Comparison of ENCODE assay signal across 15 mouse cellular contexts in genomic region chr2:85012679-85013078, GRCm38 (mm10). TPM values are rescaled to one million over a fixed set of nuclear protein-coding genes. Genes with fewer than 3 reads are reported as not detected.
DNase-seq lines count a peak whose midpoint lies in the region; ATAC-seq and TF ChIP-seq lines count a peak whose summit lies in the region.
"Had no signal": no experiment of that assay in that cellular context is flagged by ENCODE, and none has a peak within 500 bp of the region (broad histone marks: within the 10 kb centered on the region; RNA-seq: fewer than 3 reads in every experiment).

No protein-coding gene starts in this region.

- no peak overlapping the region for H3K4me3 ChIP-seq in kidney, embryonic 14.5 days (ENCODE audit: low read length)
- peak overlapping the region; percentile 17 for H3K4me3 ChIP-seq in bone marrow, adult 2 months (replicated peaks; ENCODE audit: control insufficient read depth, low read depth, low read length)
- peak overlapping the region; percentile 46 for H3K4me3 ChIP-seq in liver, embryonic 15.5 days (replicated peaks)
- H3K4me3 ChIP-seq in hindbrain, embryonic 12.5 days, result no peak overlapping the region
- H3K4me3 ChIP-seq: midbrain, embryonic 15.5 days had no signal

- no peak overlapping the region for H3K4me2 ChIP-seq in kidney, embryonic 14.5 days (replicated peaks; ENCODE audit: low read depth, low read length)
- H3K4me2 ChIP-seq in liver, embryonic 15.5 days, result peak overlapping the region; percentile 75
- H3K4me2 ChIP-seq in hindbrain, embryonic 12.5 days (replicated peaks), result no peak overlapping the region
- H3K4me2 ChIP-seq: midbrain, embryonic 15.5 days had no signal

- TF ChIP-seq POLR2A in bone marrow, adult 2 months (IDR thresholded peaks at IDR 0.05; ENCODE audit: borderline replicate concordance, control insufficient read depth, low read depth, low read length), result no peak

- TF ChIP-seq CTCF in bone marrow, adult 2 months (IDR thresholded peaks at IDR 0.05; ENCODE audit: control insufficient read depth, insufficient read depth, low read length), result no peak

- no peak overlapping the region for H3K27ac ChIP-seq in kidney, embryonic 14.5 days (ENCODE audit: low read depth, low read length)
- H3K27ac ChIP-seq in bone marrow, adult 2 months (ENCODE audit: control insufficient read depth, insufficient read depth, low read depth, low read length, poor library complexity), result peak overlapping the region; percentile 84
- H3K27ac ChIP-seq in liver, embryonic 15.5 days (replicated peaks), result peak overlapping the region; percentile 97
- no peak overlapping the region for H3K27ac ChIP-seq in hindbrain, embryonic 12.5 days
- H3K27ac ChIP-seq: midbrain, embryonic 15.5 days had no signal

- ATAC-seq in kidney, embryonic 14.5 days (ENCODE audit: low FRiP score, low TSS enrichment), result 0 out of 2 replicates have a peak, but pooled peaks have one; percentile 7
- ATAC-seq in liver, embryonic 15.5 days (ENCODE audit: insufficient read depth), result peak; percentile 74
- ATAC-seq in hindbrain, embryonic 12.5 days (ENCODE audit: low FRiP score), result no peak
- ATAC-seq: inflammation-experienced regulatory T-cells, adult 6 months; midbrain, embryonic 15.5 days had no signal

- no peaks in the 10 kb centered on the region for H3K9me3 ChIP-seq in kidney, embryonic 14.5 days (ENCODE audit: control insufficient read depth, low read length)
- no peaks in the 10 kb centered on the region for H3K9me3 ChIP-seq in liver, embryonic 15.5 days (replicated peaks)
- H3K9me3 ChIP-seq in hindbrain, embryonic 12.5 days (replicated peaks), result no peaks in the 10 kb centered on the region
- H3K9me3 ChIP-seq: midbrain, embryonic 15.5 days had no signal

- no peaks in the 10 kb centered on the region for H3K27me3 ChIP-seq in kidney, embryonic 14.5 days (ENCODE audit: control insufficient read depth, insufficient read depth, low read length)
- peaks cover 5% of the 10 kb centered on the region; the same call in 1 of the 2 replicates for H3K27me3 ChIP-seq in liver, embryonic 15.5 days
- no peaks in the 10 kb centered on the region for H3K27me3 ChIP-seq in hindbrain, embryonic 12.5 days
- H3K27me3 ChIP-seq: midbrain, embryonic 15.5 days had no signal

- DNase-seq in kidney, adult 8-10 months, result no peak
- DNase-seq in brain, embryonic 18.5 days (ENCODE audit: low read depth, low spot score), result peak; percentile 34
- DNase-seq in gastrocnemius, postnatal 4 days (ENCODE audit: low spot score in 2 of 2), result no peak
- DNase-seq: cerebellum, postnatal 36 days; gastrocnemius, postnatal 36 days had no signal

- H3K4me1 ChIP-seq in kidney, embryonic 14.5 days (ENCODE audit: control insufficient read depth, insufficient read depth, low read length), result peaks cover 3% of the 10 kb centered on the region; the same call in 1 of the 2 replicates
- H3K4me1 ChIP-seq in bone marrow, adult 2 months (ENCODE audit: control insufficient read depth, insufficient read depth, low read length), result no peaks in the 10 kb centered on the region; the same call in none of the 2 replicates
- H3K4me1 ChIP-seq in liver, embryonic 15.5 days (replicated peaks), result peaks cover 72% of the 10 kb centered on the region
- H3K4me1 ChIP-seq in hindbrain, embryonic 12.5 days, result no peaks in the 10 kb centered on the region
- H3K4me1 ChIP-seq: midbrain, embryonic 15.5 days had no signal

- no peak overlapping the region for H3K9ac ChIP-seq in kidney, embryonic 14.5 days (ENCODE audit: low read depth, low read length)
- peak overlapping the region; percentile 61 for H3K9ac ChIP-seq in liver, embryonic 15.5 days
- H3K9ac ChIP-seq in hindbrain, embryonic 12.5 days, result no peak overlapping the region
- H3K9ac ChIP-seq: midbrain, embryonic 15.5 days had no signal

- H3K36me3 ChIP-seq in kidney, embryonic 14.5 days (ENCODE audit: control insufficient read depth, insufficient read depth, low read length), result no peaks in the 10 kb centered on the region
- H3K36me3 ChIP-seq in liver, embryonic 15.5 days (replicated peaks), result no peaks in the 10 kb centered on the region
- no peaks in the 10 kb centered on the region for H3K36me3 ChIP-seq in hindbrain, embryonic 12.5 days
- H3K36me3 ChIP-seq: midbrain, embryonic 15.5 days had no signal

- WGBS in kidney, embryonic 14.5 days, result 81% methylated on average over 14 of the region's 14 CpGs
- WGBS in bone marrow, adult 2 months, result 48% methylated on average over 14 of the region's 14 CpGs
- 24% methylated on average over 14 of the region's 14 CpGs for WGBS in liver, embryonic 15.5 days (ENCODE audit: insufficient replicate concordance)
- WGBS in hindbrain, embryonic 12.5 days, result 87% methylated on average over 14 of the region's 14 CpGs

RNA-seq across cellular contexts. Expression of gene Ssrp1, which starts 24.4 kb away (rescaled TPM):
- polyA plus RNA-seq in kidney, embryonic 14.5 days (2014; fragmentation: Nextera tagmentation; extraction: Ambion mirVana), result 260 and 334 TPM in 2 replicates
- polyA plus RNA-seq in bone marrow, adult 2 months (2011; ENCODE audit: insufficient read depth, insufficient read length, low replicate concordance, missing spikeins), result 140 and 170 TPM in 2 replicates
- polyA plus RNA-seq in liver, embryonic 15.5 days (2015; fragmentation: Nextera tagmentation; extraction: Ambion mirVana), result 145 and 148 TPM in 2 replicates
- 239 and 240 TPM in 2 replicates for polyA plus RNA-seq in hindbrain, embryonic 12.5 days (2016; fragmentation: Nextera tagmentation; extraction: Ambion mirVana)
- 100 to 1,000 TPM in 1 of 2 experiments, 10 to 100 TPM in 1; 98.2 to 105 TPM for total RNA-seq in gastrocnemius, postnatal 4 days (2021)

RNA-seq across cellular contexts. Expression of gene P2rx3, which starts 24.6 kb away (rescaled TPM):
- 0.53 and 0.86 TPM in 2 replicates for polyA plus RNA-seq in kidney, embryonic 14.5 days (2014; fragmentation: Nextera tagmentation; extraction: Ambion mirVana)
- 1.2 and 3.8 TPM in 2 replicates for polyA plus RNA-seq in bone marrow, adult 2 months (2011; ENCODE audit: insufficient read depth, insufficient read length, low replicate concordance, missing spikeins)
- 0.25 and 0.30 TPM in 2 replicates for polyA plus RNA-seq in liver, embryonic 15.5 days (2015; fragmentation: Nextera tagmentation; extraction: Ambion mirVana)
- polyA plus RNA-seq in hindbrain, embryonic 12.5 days (2016; fragmentation: Nextera tagmentation; extraction: Ambion mirVana), result 18.1 and 23.7 TPM in 2 replicates
- under 1 TPM; 0.60 to 0.91 TPM for total RNA-seq in gastrocnemius, postnatal 4 days (2021)
- total RNA-seq: neutrophil, adult 5-6 weeks had no signal

RNA-seq across cellular contexts. Expression of gene Prg3, which starts 24.7 kb away (rescaled TPM):
- not detected in 2 replicates for polyA plus RNA-seq in kidney, embryonic 14.5 days (2014; fragmentation: Nextera tagmentation; extraction: Ambion mirVana)
- polyA plus RNA-seq in bone marrow, adult 2 months (2011; ENCODE audit: insufficient read depth, insufficient read length, low replicate concordance, missing spikeins), result 10.6 and 22.8 TPM in 2 replicates
- polyA plus RNA-seq in liver, embryonic 15.5 days (2015; fragmentation: Nextera tagmentation; extraction: Ambion mirVana), result 1.8 and 6.4 TPM in 2 replicates
- not detected in 2 replicates for polyA plus RNA-seq in hindbrain, embryonic 12.5 days (2016; fragmentation: Nextera tagmentation; extraction: Ambion mirVana)
- not detected for total RNA-seq in gastrocnemius, postnatal 4 days (2021)
- total RNA-seq: gastrocnemius, postnatal 36 days; left cerebral cortex, postnatal 10 days; neutrophil, adult 5-6 weeks had no signal
- polyA plus RNA-seq: inflammation-experienced regulatory T-cells, adult 6 months; large intestine, adult 2 months; lung, embryonic 16.5 days; midbrain, embryonic 15.5 days had no signal

RNA-seq across cellular contexts. Expression of gene Prg2, which starts 32.4 kb away (rescaled TPM):
- polyA plus RNA-seq in kidney, embryonic 14.5 days (2014; fragmentation: Nextera tagmentation; extraction: Ambion mirVana), result not detected in 2 replicates
- 248 and 464 TPM in 2 replicates for polyA plus RNA-seq in bone marrow, adult 2 months (2011; ENCODE audit: insufficient read depth, insufficient read length, low replicate concordance, missing spikeins)
- polyA plus RNA-seq in liver, embryonic 15.5 days (2015; fragmentation: Nextera tagmentation; extraction: Ambion mirVana), result 26.7 and 68.4 TPM in 2 replicates
- 0.26 TPM in 1 of 2 replicates, not detected in the other for polyA plus RNA-seq in hindbrain, embryonic 12.5 days (2016; fragmentation: Nextera tagmentation; extraction: Ambion mirVana)
- not detected for total RNA-seq in gastrocnemius, postnatal 4 days (2021)
- total RNA-seq: gastrocnemius, postnatal 36 days; left cerebral cortex, postnatal 10 days had no signal
- polyA plus RNA-seq: lung, embryonic 16.5 days had no signal

RNA-seq across cellular contexts. Expression of gene Tnks1bp1, which starts 35.1 kb away (rescaled TPM):
- polyA plus RNA-seq in kidney, embryonic 14.5 days (2014; fragmentation: Nextera tagmentation; extraction: Ambion mirVana), result 8.1 and 10.1 TPM in 2 replicates
- polyA plus RNA-seq in bone marrow, adult 2 months (2011; ENCODE audit: insufficient read depth, insufficient read length, low replicate concordance, missing spikeins), result 5.0 and 8.0 TPM in 2 replicates
- 4.8 and 5.1 TPM in 2 replicates for polyA plus RNA-seq in liver, embryonic 15.5 days (2015; fragmentation: Nextera tagmentation; extraction: Ambion mirVana)
- polyA plus RNA-seq in hindbrain, embryonic 12.5 days (2016; fragmentation: Nextera tagmentation; extraction: Ambion mirVana), result 42.2 and 46.7 TPM in 2 replicates
- 10 to 100 TPM; 89.8 to 92.6 TPM for total RNA-seq in gastrocnemius, postnatal 4 days (2021)

Comparison
In these comparisons a context has a peak if more than half of its experiments do, and no peak if none do; other contexts are left out.
1. H3K27ac ChIP-seq: peak in bone marrow, adult 2 months (single experiment) and liver, embryonic 15.5 days (single experiment); none in kidney, embryonic 14.5 days (single experiment) and hindbrain, embryonic 12.5 days (single experiment).
2. H3K4me3 ChIP-seq: peak in bone marrow, adult 2 months (single experiment) and liver, embryonic 15.5 days (single experiment); none in kidney, embryonic 14.5 days (single experiment) and hindbrain, embryonic 12.5 days (single experiment).